Mouse (Mus musculus): ENCODE measurements around the gene Gpsm2. TPM values are rescaled to one million over a fixed set of nuclear protein-coding genes. Genes with fewer than 3 reads are reported as not detected.

Gene Gpsm2
- total and polyA plus RNA-seq, 3 experiments, result 9.7 to 11.2 (median 10.4) TPM

GRCm38 (mm10) chr3:108766943-108767342 lies 44.8 kb upstream of the Gpsm2 start:
- no peak overlapping the region for H3K27ac ChIP-seq (ENCODE audit: insufficient read depth, low read depth)
- no peak for DNase-seq (ENCODE audit: extremely low read depth)
- H3K9ac ChIP-seq (ENCODE audit: insufficient read depth, low read depth), result no peak overlapping the region
- TF ChIP-seq PAX5 (IDR thresholded peaks at IDR 0.05; ENCODE audit: low read length) (no peak), MAZ (IDR thresholded peaks at IDR 0.05; ENCODE audit: low read depth, low read length) (no peak), ZMIZ1 (IDR thresholded peaks at IDR 0.05; ENCODE audit: low read depth, low read length) (no peak), KAT2A (IDR thresholded peaks at IDR 0.05; ENCODE audit: insufficient replicate concordance, low read length) (no peak), ZC3H11A (IDR thresholded peaks at IDR 0.05; ENCODE audit: low read depth, low read length) (no peak), ZNF384 (IDR thresholded peaks at IDR 0.05; ENCODE audit: low read depth, low read length) (no peak), TCF12 (IDR thresholded peaks at IDR 0.05; ENCODE audit: low read depth, low read length) (no peak), IRF4 (IDR thresholded peaks at IDR 0.05; ENCODE audit: low read depth, low read length) (no peak), HCFC1 (IDR thresholded peaks at IDR 0.05; ENCODE audit: low read depth, low read length) (no peak), MEF2A (IDR thresholded peaks at IDR 0.05; ENCODE audit: borderline replicate concordance, low read depth, low read length) (no peak), ELF1 (IDR thresholded peaks at IDR 0.05; ENCODE audit: low read depth, low read length) (no peak), CTCF (conservative IDR thresholded peaks at IDR 0.05 in 1 of 2, IDR thresholded peaks at IDR 0.05 in 1 of 2; ENCODE audit: low read depth in 2 of 2, low read length in 2 of 2) (no peak), CHD2 (IDR thresholded peaks at IDR 0.05; ENCODE audit: low read length) (no peak)
- no peaks in the 10 kb centered on the region for H3K27me3 ChIP-seq (replicated peaks)
- in situ Hi-C loops (cut with MboI; ENCODE audit: low pct_ligation_motif_present, low pct_unique_long_range_greater_than_20kb, low sequenced_read_pairs) (no loop called here), dilution Hi-C loops (cut with MboI; ENCODE audit: extremely low pct_ligation_motif_present, extremely low pct_unique_long_range_greater_than_20kb, low sequenced_read_pairs) (no loop called here)
- no peak overlapping the region for H3K4me2 ChIP-seq (ENCODE audit: insufficient read depth, low read depth, poor library complexity, severe bottlenecking)
- peaks cover 0 to 7% of the 10 kb centered on the region in 2 experiments; a peak in 1 of 4 replicates for H3K4me1 ChIP-seq (ENCODE audit: control insufficient read depth in 1 of 2, insufficient read depth in 2 of 2)
- no peaks in the 10 kb centered on the region for H3K36me3 ChIP-seq (replicated peaks in 1 of 2; ENCODE audit: control insufficient read depth in 1 of 2, insufficient read depth in 1 of 2, low read length in 1 of 2)
- H3K9me3 ChIP-seq (replicated peaks; ENCODE audit: low read length), result no peaks in the 10 kb centered on the region
- H3K79me2 ChIP-seq (replicated peaks; ENCODE audit: control insufficient read depth, extremely low read depth, insufficient read depth, poor library complexity, severe bottlenecking), result no peaks in the 10 kb centered on the region
- H3K4me3 ChIP-seq (replicated peaks in 1 of 3; ENCODE audit: low read depth in 2 of 3, low read length in 2 of 3, poor library complexity in 1 of 3), result no peak overlapping the region

- Histone ChIP-seq H3K9me3 (replicated peaks; ENCODE audit: low read length) (no peaks in the 10 kb centered on the region), H3K79me2 (replicated peaks; ENCODE audit: control insufficient read depth, extremely low read depth, insufficient read depth, poor library complexity, severe bottlenecking) (no peaks in the 10 kb centered on the region), H3K27me3 (replicated peaks) (no peaks in the 10 kb centered on the region), H3K36me3 (replicated peaks in 1 of 2; ENCODE audit: control insufficient read depth in 1 of 2, insufficient read depth in 1 of 2, low read length in 1 of 2) (no peaks in the 10 kb centered on the region), H3K4me3 (replicated peaks in 1 of 3; ENCODE audit: low read depth in 2 of 3, low read length in 2 of 3, poor library complexity in 1 of 3) (no peak overlapping the region), H3K4me2 (ENCODE audit: insufficient read depth, low read depth, poor library complexity, severe bottlenecking) (no peak overlapping the region), H3K4me1 (ENCODE audit: control insufficient read depth in 1 of 2, insufficient read depth in 2 of 2) (peaks cover 0 to 4% of the 10 kb centered on the region in 2 experiments; a peak in 1 of 4 replicates), H3K9ac (ENCODE audit: insufficient read depth, low read depth) (no peak overlapping the region), H3K27ac (ENCODE audit: insufficient read depth, low read depth) (no peak overlapping the region)
- in situ Hi-C loops (cut with MboI; ENCODE audit: low pct_ligation_motif_present, low pct_unique_long_range_greater_than_20kb, low sequenced_read_pairs), result no loop called here
- DNase-seq (ENCODE audit: extremely low read depth), result no peak
- dilution Hi-C loops (cut with MboI; ENCODE audit: extremely low pct_ligation_motif_present, extremely low pct_unique_long_range_greater_than_20kb, low sequenced_read_pairs), result no loop called here
- TF ChIP-seq CTCF (conservative IDR thresholded peaks at IDR 0.05 in 1 of 2, IDR thresholded peaks at IDR 0.05 in 1 of 2; ENCODE audit: low read depth in 2 of 2, low read length in 2 of 2) (no peak), ETS1 (conservative IDR thresholded peaks at IDR 0.05; ENCODE audit: low read depth, low read length) (no peak), POLR2AphosphoS2 (IDR thresholded peaks at IDR 0.05; ENCODE audit: low read depth, low read length) (no peak), POLR2A (IDR thresholded peaks at IDR 0.05; ENCODE audit: low read depth, low read length) (no peak), KAT2A (IDR thresholded peaks at IDR 0.05; ENCODE audit: insufficient replicate concordance, low read length) (no peak), MXI1 (IDR thresholded peaks at IDR 0.05; ENCODE audit: low read depth, low read length) (no peak), E2F4 (IDR thresholded peaks at IDR 0.05; ENCODE audit: insufficient replicate concordance, low read depth, low read length) (no peak), TBP (conservative IDR thresholded peaks at IDR 0.05; ENCODE audit: low read depth, low read length) (no peak), MAFK (IDR thresholded peaks at IDR 0.05; ENCODE audit: insufficient replicate concordance, low read length) (no peak), MEF2A (IDR thresholded peaks at IDR 0.05; ENCODE audit: borderline replicate concordance, low read depth, low read length) (no peak), CHD2 (IDR thresholded peaks at IDR 0.05; ENCODE audit: low read length) (no peak), ZNF384 (IDR thresholded peaks at IDR 0.05; ENCODE audit: low read depth, low read length) (no peak)
These were observed 43.4 kb upstream of the Gpsm2 start for GRCm38 (mm10) chr3:108765476-108765875.
